Mouse (Mus musculus) central nervous system, embryonic 14 days (tissue): ENCODE measurements around the gene Zfp653. TPM values are rescaled to one million over a fixed set of nuclear protein-coding genes. Genes with fewer than 3 reads are reported as not detected.

Experiments used
- polyA plus RNA-seq: library from polyadenylated mRNA; depleted of rRNA; stranded (reverse); fragments of >200 nt; gene quantifications from 2 replicates; pipeline ENCODE4 v1.2.3, GENCODE M21; 2012; rRNA removed

Gene Zfp653
- 53.1 and 55.4 TPM in 2 replicates for polyA plus RNA-seq

GRCm38 (mm10) chr9:22070791-22071573 lies at the start of gene Zfp653, which contains the start of gene Gm49318:
Gene Zfp653, minus strand, starts transcription at chr9:22071376.
Gene Gm49318, minus strand, starts transcription at chr9:22071259.

GRCm38 (mm10) chr9:22116740-22117426 lies 45.7 kb upstream of the Zfp653 start, which contains the start of gene Elof1:
Gene Elof1, minus strand, starts transcription at chr9:22117172.

GRCm38 (mm10) chr9:22098993-22099696 lies 28.0 kb upstream of the Zfp653 start, which contains the start of gene Cnn1:
Gene Cnn1, plus strand, starts transcription at chr9:22099216.

GRCm38 (mm10) chr9:22085022-22085834 lies 14.1 kb upstream of the Zfp653 start, which contains the start of gene Ecsit:
Gene Ecsit, minus strand, starts transcription at chr9:22085438.

GRCm38 (mm10) chr9:22051958-22052254 lies 19.3 kb downstream of the Zfp653 start, which contains the start of gene Elavl3:
Gene Elavl3, minus strand, starts transcription at chr9:22052023.

Other genes starting within 250 kb of the Zfp653 start
- gene Angptl8, start 235.9 kb downstream of the Zfp653 start, polyA plus RNA-seq, result 0.06 TPM in 1 of 2 replicates, not detected in the other
- 58.6 and 72.8 TPM in 2 replicates for gene Dock6, start 218.7 kb downstream of the Zfp653 start, polyA plus RNA-seq
- gene Rab3d, start 153.2 kb downstream of the Zfp653 start, polyA plus RNA-seq, result 25.1 and 27.4 TPM in 2 replicates
- 18.0 and 18.3 TPM in 2 replicates for gene Ccdc159, start 143.9 kb downstream of the Zfp653 start, polyA plus RNA-seq
- gene Tmem205, start 143.8 kb downstream of the Zfp653 start, polyA plus RNA-seq, result 34.2 and 39.4 TPM in 2 replicates
- 126 and 127 TPM in 2 replicates for gene Plppr2, start 134.3 kb downstream of the Zfp653 start, polyA plus RNA-seq
- gene Swsap1, start 115.6 kb downstream of the Zfp653 start, polyA plus RNA-seq, result 9.7 and 10.7 TPM in 2 replicates
- gene Epor, start 107.9 kb downstream of the Zfp653 start, polyA plus RNA-seq, result 2.2 and 2.5 TPM in 2 replicates
- gene Rgl3, start 81.9 kb downstream of the Zfp653 start, polyA plus RNA-seq, result 2.1 and 3.7 TPM in 2 replicates
- 6.0 and 7.2 TPM in 2 replicates for gene Ccdc151, start 68.7 kb downstream of the Zfp653 start, polyA plus RNA-seq
- 114 and 135 TPM in 2 replicates for gene Prkcsh, start 68.6 kb downstream of the Zfp653 start, polyA plus RNA-seq
- 198 and 211 TPM in 2 replicates for gene Elavl3, start 19.4 kb downstream of the Zfp653 start, polyA plus RNA-seq
- 0.14 TPM in 1 of 2 replicates, not detected in the other for gene Gm49318, start 117 bp downstream of the Zfp653 start, polyA plus RNA-seq
- 49.9 TPM in 2 replicates for gene Ecsit, start 14.1 kb upstream of the Zfp653 start, polyA plus RNA-seq
- gene Cnn1, start 27.8 kb upstream of the Zfp653 start, polyA plus RNA-seq, result 1.00 and 1.6 TPM in 2 replicates
- 150 and 156 TPM in 2 replicates for gene Elof1, start 45.8 kb upstream of the Zfp653 start, polyA plus RNA-seq
- 1.7 and 3.0 TPM in 2 replicates for gene Acp5, start 64.3 kb upstream of the Zfp653 start, polyA plus RNA-seq
- gene Pigyl, start 85.5 kb upstream of the Zfp653 start, polyA plus RNA-seq, result 87.3 and 87.8 TPM in 2 replicates
- 0.12 and 0.14 TPM in 2 replicates for gene Zfp872, start 116.7 kb upstream of the Zfp653 start, polyA plus RNA-seq
- 7.4 and 9.4 TPM in 2 replicates for gene Zfp809, start 154.3 kb upstream of the Zfp653 start, polyA plus RNA-seq
- 4.3 and 4.7 TPM in 2 replicates for gene Zfp599, start 188.5 kb upstream of the Zfp653 start, polyA plus RNA-seq
- gene Zfp810, start 236.3 kb upstream of the Zfp653 start, polyA plus RNA-seq, result 36.5 and 41.8 TPM in 2 replicates